Mouse (Mus musculus) heart, embryonic 14.5 days (tissue): ENCODE results near the gene Xpo6. TPM values are rescaled to one million over a fixed set of nuclear protein-coding genes. Genes with fewer than 3 reads are reported as not detected.

Experiments
- ATAC-seq: fragments of 200-750 bp; cut with Nextera tagmentation; 2 replicates; pipeline ENCODE4 v1.8.0; 2017; ENCODE audit warnings: low read depth, moderate TSS enrichment; ENCODE audit not compliant: insufficient number of reproducible peaks, insufficient read depth, low FRiP score
- H3K27ac ChIP-seq, 2 experiments: fragments of 200-500 bp in 1 of 2; fragments of 300-500 bp in 1 of 2; sonication (generic) in 1 of 2; replicated peaks in 1 of 2; 2 replicates each; pipeline ENCODE4 v1.5.1; 2012 to 2014; ENCODE audit warnings: low read depth in 2 of 2, low read length in 2 of 2, control low read depth in 1 of 2, mild to moderate bottlenecking in 1 of 2, mixed read lengths in 1 of 2; ENCODE audit not compliant: control insufficient read depth in 1 of 2, insufficient read depth in 1 of 2
- H3K27me3 ChIP-seq: fragments of 300-500 bp; sonication (generic); 2 replicates; pipeline ENCODE4 v1.6.1; 2014; ENCODE audit warnings: mild to moderate bottlenecking, low read length, control low read depth; ENCODE audit not compliant: control insufficient read depth, insufficient read depth
- H3K36me3 ChIP-seq: fragments of 300-500 bp; sonication (generic); 2 replicates; pipeline ENCODE4 v1.6.1; 2014; ENCODE audit warnings: mild to moderate bottlenecking, control low read depth, low read length, mixed read lengths; ENCODE audit not compliant: control insufficient read depth, insufficient read depth
- H3K4me1 ChIP-seq, 2 experiments: fragments of 200-500 bp in 1 of 2; fragments of 300-500 bp in 1 of 2; sonication (generic) in 1 of 2; 2 replicates each; pipeline ENCODE4 v1.6.1; 2012 to 2014; ENCODE audit warnings: low read length in 2 of 2, control low read depth in 1 of 2, mixed read lengths in 1 of 2; ENCODE audit not compliant: control insufficient read depth in 2 of 2, insufficient read depth in 2 of 2
- H3K4me2 ChIP-seq: fragments of 300-500 bp; sonication (generic); 2 replicates; pipeline ENCODE4 v1.6.1; 2014; ENCODE audit warnings: mild to moderate bottlenecking, low read length
- H3K4me3 ChIP-seq, 2 experiments: fragments of 200-500 bp in 1 of 2; fragments of 300-500 bp in 1 of 2; sonication (generic) in 1 of 2; 2 replicates each; pipeline ENCODE4 v1.5.1; 2012 to 2014; ENCODE audit warnings: low read length in 2 of 2, mild to moderate bottlenecking in 2 of 2, control low read depth in 1 of 2, low read depth in 1 of 2, moderate library complexity in 1 of 2; ENCODE audit not compliant: control insufficient read depth in 1 of 2, insufficient read depth in 1 of 2
- H3K9ac ChIP-seq: fragments of 300-500 bp; sonication (generic); 2 replicates; pipeline ENCODE4 v1.6.1; 2014; ENCODE audit warnings: mild to moderate bottlenecking, low read length
- H3K9me3 ChIP-seq: fragments of 300-500 bp; sonication (generic); 2 replicates; pipeline ENCODE4 v1.6.1; 2016; ENCODE audit warnings: low read length, control low read depth; ENCODE audit not compliant: control insufficient read depth
- WGBS: fragments of 180-500 bp; shearing (Covaris S2); extraction: QIAGEN DNeasy Blood & Tissue Kit; methylation state at CpG from one replicate; pipeline ENCODE4 v1.1.7; 2014; 5-methylcytosine and 5-hydroxymethylcytosine counted together
- polyA plus RNA-seq: library from polyadenylated mRNA; unstranded; fragments of >200 nt; fragmentation: Nextera tagmentation; extraction: Ambion mirVana; gene quantifications from 2 replicates; pipeline ENCODE4 v1.2.1, GENCODE M21; 2014

Xpo6 gene
- polyA plus RNA-seq, 1 experiment from 2014 or later: 33.8 TPM

DNA sequence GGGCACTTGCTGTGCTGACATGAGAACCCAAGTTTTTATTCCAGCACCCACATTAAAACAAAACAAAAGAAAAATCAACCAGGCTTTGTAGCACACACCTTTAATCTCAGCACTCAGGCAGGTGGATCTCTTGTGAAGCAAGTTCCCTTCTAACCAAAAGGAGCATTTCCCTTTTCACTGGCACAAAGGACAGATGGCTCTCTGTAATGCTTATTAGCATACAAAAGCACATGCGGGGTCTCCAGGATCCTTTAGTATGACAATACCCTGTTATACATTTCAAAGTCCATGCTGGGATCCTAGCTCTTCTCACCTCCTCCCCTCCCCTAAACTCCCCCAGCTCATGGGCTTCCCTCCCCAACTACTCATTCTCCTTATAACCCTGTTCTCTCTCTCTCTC is 20.3 kb upstream of the Xpo6 start:
- Histone ChIP-seq H3K4me1 (peaks cover 3% of the 10 kb centered on the region in 2 experiments; a peak in 2 of 4 replicates), H3K36me3 (no peaks in the 10 kb centered on the region), H3K9ac (no peak overlapping the region), H3K27me3 (no peaks in the 10 kb centered on the region), H3K4me3 (no peak overlapping the region), H3K4me2 (no peak overlapping the region), H3K9me3 (no peaks in the 10 kb centered on the region), H3K27ac (no peak overlapping the region)
- no peak for ATAC-seq
- 31% methylated on average over 1 of the region's 1 CpGs for WGBS

DNA sequence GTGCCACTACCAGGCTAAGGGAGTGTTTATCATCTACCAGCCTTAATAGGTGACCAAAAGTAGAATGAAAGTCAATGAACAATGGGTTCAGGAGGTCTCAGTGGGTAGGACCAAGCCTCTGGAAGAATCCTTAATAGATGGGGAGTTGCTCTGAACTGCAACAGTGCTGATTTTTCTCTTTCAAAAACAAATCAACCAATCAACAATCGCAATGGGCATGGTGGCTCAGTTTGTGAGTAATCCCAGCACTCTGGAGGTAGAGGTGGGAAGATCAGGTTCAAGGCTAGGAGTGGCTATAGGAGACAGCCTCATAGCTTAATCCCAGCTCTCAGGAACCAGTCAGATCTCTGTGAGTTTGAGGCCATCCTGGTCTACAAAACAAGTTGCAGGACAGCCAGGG is 18.0 kb upstream of the Xpo6 start:
- 53% methylated on average over 1 of the region's 1 CpGs for WGBS

DNA sequence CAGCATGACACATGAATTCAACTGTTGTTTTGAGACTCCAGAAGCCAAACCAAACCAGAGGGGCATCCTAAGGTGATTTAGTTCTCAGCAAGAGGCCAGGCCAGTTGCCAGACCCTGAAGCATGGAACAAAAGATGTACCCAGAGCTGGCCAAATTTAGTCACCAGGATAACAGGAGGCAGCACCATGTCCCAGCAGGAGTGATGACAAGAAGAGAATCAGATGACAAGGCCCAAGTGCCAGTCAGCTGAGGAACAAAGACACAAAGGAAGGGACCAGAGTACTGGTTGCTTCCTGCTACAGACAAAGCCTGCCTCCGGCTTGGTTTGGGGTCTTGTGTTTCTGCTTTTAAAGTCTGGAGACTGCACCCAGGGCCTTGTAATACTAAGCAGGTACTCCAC is 16.6 kb upstream of the Xpo6 start:
- Histone ChIP-seq H3K27me3 (no peaks in the 10 kb centered on the region), H3K9ac (no peak overlapping the region), H3K4me2 (no peak overlapping the region), H3K36me3 (no peaks in the 10 kb centered on the region), H3K4me1 (peaks cover 3% of the 10 kb centered on the region in 2 experiments; a peak in 2 of 4 replicates), H3K9me3 (no peaks in the 10 kb centered on the region), H3K4me3 (no peak overlapping the region), H3K27ac (peak overlapping the region; percentile 55 to 67)
- WGBS: 14% methylated on average over 1 of the region's 1 CpGs
- peak; percentile 65; the same call in 1 of the 2 replicates for ATAC-seq

More for the DNA sequence above, 18.0 kb upstream of the Xpo6 start:
- Histone ChIP-seq H3K27ac (no peak overlapping the region), H3K4me3 (no peak overlapping the region), H3K27me3 (no peaks in the 10 kb centered on the region), H3K36me3 (no peaks in the 10 kb centered on the region), H3K9ac (no peak overlapping the region), H3K4me2 (no peak overlapping the region), H3K9me3 (no peaks in the 10 kb centered on the region), H3K4me1 (peaks cover 3% of the 10 kb centered on the region in 2 experiments; a peak in 2 of 4 replicates)
- no peak for ATAC-seq

DNA sequence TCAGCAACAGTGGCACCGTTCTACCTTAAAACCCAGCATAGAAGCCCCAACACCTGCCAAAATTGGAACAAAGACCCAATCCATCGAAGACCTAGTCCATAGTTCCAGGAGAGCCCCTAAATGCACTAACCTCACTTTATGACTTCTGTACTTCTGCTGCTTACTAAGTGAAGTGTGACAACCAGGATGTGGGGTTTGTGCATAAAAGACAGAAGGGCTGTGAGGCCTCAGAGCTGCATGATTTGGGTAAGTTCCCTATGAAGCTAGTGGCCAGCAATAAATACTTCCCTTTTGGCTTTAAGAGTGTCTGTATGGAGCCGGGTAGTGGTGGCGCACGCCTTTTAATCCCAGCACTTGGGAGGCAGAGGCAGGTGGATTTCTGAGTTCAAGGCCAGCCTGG is 10.6 kb upstream of the Xpo6 start:
- H3K27ac ChIP-seq: no peak overlapping the region
- H3K9ac ChIP-seq: no peak overlapping the region
- H3K36me3 ChIP-seq: no peaks in the 10 kb centered on the region
- no peak for ATAC-seq
- 81% methylated on average over 5 of the region's 5 CpGs for WGBS
- no peak overlapping the region for H3K4me3 ChIP-seq
- H3K4me2 ChIP-seq: no peak overlapping the region
- no peaks in the 10 kb centered on the region for H3K27me3 ChIP-seq
- no peaks in the 10 kb centered on the region for H3K4me1 ChIP-seq
- no peaks in the 10 kb centered on the region for H3K9me3 ChIP-seq

DNA sequence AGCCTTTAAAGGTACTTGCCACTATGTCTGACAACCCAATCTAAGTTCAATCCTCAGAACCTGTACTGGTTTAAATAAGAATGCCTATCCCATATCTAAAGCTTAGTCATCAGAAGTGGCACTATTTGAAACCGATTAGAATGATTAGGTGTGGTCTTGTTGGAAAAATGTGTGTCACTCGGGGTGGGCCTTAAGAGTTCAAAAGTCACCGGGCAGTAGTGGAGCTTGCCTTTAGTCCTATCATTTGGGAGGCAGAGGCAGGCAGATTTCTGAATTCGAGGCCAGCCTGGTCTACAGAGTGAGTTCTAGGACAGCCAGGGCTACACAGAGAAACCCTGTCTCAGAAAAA is 670 bp upstream of the Xpo6 start:
- peaks cover 2 to 14% of the 10 kb centered on the region in 2 experiments; a peak in 3 of 4 replicates for H3K4me1 ChIP-seq
- 93% methylated on average over 4 of the region's 4 CpGs for WGBS
- no peak for ATAC-seq
- no peaks in the 10 kb centered on the region for H3K27me3 ChIP-seq
- peak overlapping the region in 1 of 2 experiments; percentile 95; a peak in 2 of 4 replicates for H3K4me3 ChIP-seq
- H3K9ac ChIP-seq: no peak overlapping the region
- H3K9me3 ChIP-seq: no peaks in the 10 kb centered on the region
- H3K36me3 ChIP-seq: no peaks in the 10 kb centered on the region
- peak overlapping the region; percentile 94 for H3K4me2 ChIP-seq
- H3K27ac ChIP-seq: no peak overlapping the region

DNA sequence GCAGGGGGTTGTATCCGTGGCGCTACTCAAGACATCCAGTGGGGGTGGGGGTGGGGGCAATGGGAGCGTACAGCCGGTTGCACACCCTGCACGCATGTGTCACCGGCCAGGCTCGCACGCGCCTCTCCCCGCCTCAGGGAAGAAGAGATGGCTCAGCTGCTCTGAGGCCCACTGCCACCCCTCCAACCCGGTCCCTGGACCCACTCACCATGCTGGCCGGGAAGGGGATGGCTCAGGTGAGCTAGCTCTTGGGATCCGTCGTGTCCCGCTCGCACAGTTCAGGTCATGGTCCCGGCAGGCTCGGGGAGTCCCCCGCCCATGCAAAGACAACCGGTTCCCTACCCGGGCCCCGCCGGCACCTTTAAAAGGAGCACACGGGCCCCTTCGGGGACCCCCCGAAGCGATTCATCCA is 604 bp downstream of the Xpo6 start:
- H3K27ac ChIP-seq: peak overlapping the region; percentile 76 to 90
- no peaks in the 10 kb centered on the region for H3K36me3 ChIP-seq
- H3K4me2 ChIP-seq: peak overlapping the region; percentile 94
- H3K9me3 ChIP-seq: no peaks in the 10 kb centered on the region
- H3K9ac ChIP-seq: peak overlapping the region; percentile 98
- ATAC-seq: peak; percentile 75
- H3K27me3 ChIP-seq: no peaks in the 10 kb centered on the region
- peak overlapping the region; percentile 82 to 95 for H3K4me3 ChIP-seq
- under 1% methylated on average over 24 of the region's 27 CpGs for WGBS
- H3K4me1 ChIP-seq: peaks cover 2 to 14% of the 10 kb centered on the region in 2 experiments; a peak in 3 of 4 replicates

DNA sequence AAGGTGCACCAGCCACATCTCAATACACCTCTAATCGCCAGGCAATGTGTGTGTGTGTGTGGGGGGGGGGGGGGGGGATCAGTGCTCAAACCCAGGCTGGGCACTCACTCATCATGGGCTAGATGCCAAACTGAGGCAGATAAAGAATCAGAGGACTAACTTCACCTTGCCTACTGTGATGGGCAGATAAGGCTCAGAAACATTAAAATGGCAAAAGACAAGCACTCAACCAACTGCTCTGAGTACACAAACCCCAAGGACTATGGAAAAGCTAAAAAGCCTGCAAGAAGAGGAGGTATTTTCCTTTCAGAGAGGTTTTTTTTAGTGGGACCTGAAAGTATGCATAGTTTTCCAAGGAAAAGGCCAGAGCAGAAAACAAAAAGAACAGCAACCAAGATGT is 1.4 kb downstream of the Xpo6 start:
- peak overlapping the region; percentile 94 for H3K4me2 ChIP-seq
- peak overlapping the region in 1 of 2 experiments; percentile 90; a peak in 2 of 4 replicates for H3K27ac ChIP-seq
- H3K4me3 ChIP-seq: peak overlapping the region; percentile 82 to 95; a peak in 3 of 4 replicates
- H3K36me3 ChIP-seq: no peaks in the 10 kb centered on the region
- H3K4me1 ChIP-seq: peaks cover 2 to 14% of the 10 kb centered on the region in 2 experiments; a peak in 3 of 4 replicates
- peak overlapping the region; percentile 98 for H3K9ac ChIP-seq
- H3K9me3 ChIP-seq: no peaks in the 10 kb centered on the region
- ATAC-seq: no peak
- 14% methylated on average over 1 of the region's 1 CpGs for WGBS
- no peaks in the 10 kb centered on the region for H3K27me3 ChIP-seq

DNA sequence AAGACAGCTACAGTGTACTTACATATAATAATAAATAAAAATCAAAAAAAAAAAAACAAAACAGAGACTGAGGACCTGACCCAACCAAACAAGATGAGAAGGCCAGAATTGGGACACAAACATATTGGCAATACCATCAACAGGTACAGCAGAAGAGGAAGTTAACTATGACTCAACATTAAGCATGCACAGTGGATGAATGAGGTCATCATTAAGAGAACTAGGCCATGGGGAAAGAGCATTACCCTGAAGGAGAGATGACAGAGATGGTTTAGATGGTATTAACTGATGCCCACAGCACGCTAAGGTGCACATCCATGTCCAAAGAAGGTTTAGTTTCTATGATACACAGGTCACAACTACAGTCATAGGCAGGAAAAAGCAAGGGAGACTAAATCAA is 6.1 kb downstream of the Xpo6 start:
- H3K27me3 ChIP-seq: no peaks in the 10 kb centered on the region
- H3K4me1 ChIP-seq: peaks cover 2 to 18% of the 10 kb centered on the region in 2 experiments; a peak in 3 of 4 replicates
- H3K9ac ChIP-seq: no peak overlapping the region
- no peak overlapping the region for H3K4me2 ChIP-seq
- 94% methylated on average over 1 of the region's 1 CpGs for whole genome bisulfite sequencing
- no peak overlapping the region for H3K4me3 ChIP-seq
- no peak overlapping the region for H3K27ac ChIP-seq
- no peaks in the 10 kb centered on the region for H3K36me3 ChIP-seq
- no peak for ATAC-seq
- no peaks in the 10 kb centered on the region for H3K9me3 ChIP-seq
